ENCODE assay signal across 18 mouse cellular contexts in the genomic region with DNA sequence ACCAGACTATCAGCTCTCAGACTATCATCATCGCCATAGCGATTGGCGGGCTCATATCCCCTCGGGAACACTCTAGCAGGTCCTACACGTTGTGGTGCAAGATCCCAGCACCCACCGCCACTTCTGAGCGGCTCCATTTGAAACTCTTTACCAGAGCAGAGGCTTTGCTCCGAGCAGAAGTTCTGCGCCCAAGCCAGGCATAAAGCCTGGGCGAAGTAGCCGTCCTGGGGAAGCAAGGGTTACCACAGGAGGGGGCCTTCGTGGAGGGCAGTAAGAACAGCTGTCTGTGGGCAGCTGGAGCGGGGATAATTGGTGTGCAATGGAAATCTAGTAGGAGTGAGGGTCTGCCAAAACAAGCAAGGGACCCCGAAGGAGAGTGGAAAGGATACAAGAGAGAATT. TPM values are rescaled to one million over a fixed set of nuclear protein-coding genes. Genes with fewer than 3 reads are reported as not detected.
DNase-seq lines count a peak whose midpoint lies in the region; ATAC-seq and TF ChIP-seq lines count a peak whose summit lies in the region.
"Had no signal": no experiment of that assay in that cellular context is flagged by ENCODE, and none has a peak within 500 bp of the region (broad histone marks: within the 10 kb centered on the region; RNA-seq: fewer than 3 reads in every experiment).

No protein-coding gene starts in this region.

- H3K36me3 ChIP-seq in hindbrain, embryonic 11.5 days (ENCODE audit: control insufficient read depth, insufficient read depth, low read length), result no peaks in the 10 kb centered on the region
- H3K36me3 ChIP-seq in hindbrain, embryonic 14.5 days (replicated peaks; ENCODE audit: control insufficient read depth, insufficient read depth), result no peaks in the 10 kb centered on the region
- no peaks in the 10 kb centered on the region for H3K36me3 ChIP-seq in forebrain, postnatal 0 days (ENCODE audit: insufficient read depth)

- no peak for TF ChIP-seq CTCF in forebrain, postnatal 0 days (IDR thresholded peaks at IDR 0.05; ENCODE audit: low read depth)
- no peak for TF ChIP-seq CTCF in lung, adult 2 months (IDR thresholded peaks at IDR 0.05; ENCODE audit: insufficient read depth, low read length)

- WGBS in hindbrain, embryonic 11.5 days, result 65% methylated on average over 14 of the region's 14 CpGs
- 52% methylated on average over 14 of the region's 14 CpGs for WGBS in hindbrain, embryonic 14.5 days
- WGBS in forebrain, postnatal 0 days, result 53% methylated on average over 14 of the region's 14 CpGs
- 70% methylated on average over 14 of the region's 14 CpGs for WGBS in lung, adult 2 months

- no peak for TF ChIP-seq POLR2A in lung, adult 2 months (IDR thresholded peaks at IDR 0.05; ENCODE audit: borderline replicate concordance, extremely low read depth, low read depth, low read length)

- H3K4me2 ChIP-seq in hindbrain, embryonic 11.5 days (replicated peaks; ENCODE audit: low read depth, low read length), result no peak overlapping the region
- H3K4me2 ChIP-seq in hindbrain, embryonic 14.5 days (replicated peaks), result no peak overlapping the region
- H3K4me2 ChIP-seq in forebrain, postnatal 0 days (ENCODE audit: low read depth), result no peak overlapping the region

- H3K27me3 ChIP-seq in hindbrain, embryonic 11.5 days (ENCODE audit: control insufficient read depth, insufficient read depth, low read length), result no peaks in the 10 kb centered on the region
- no peaks in the 10 kb centered on the region for H3K27me3 ChIP-seq in hindbrain, embryonic 14.5 days (ENCODE audit: control insufficient read depth, insufficient read depth, low read length)
- no peaks in the 10 kb centered on the region for H3K27me3 ChIP-seq in forebrain, postnatal 0 days (ENCODE audit: insufficient read depth, low read length)

- no peak overlapping the region for H3K4me3 ChIP-seq in hindbrain, embryonic 11.5 days (ENCODE audit: low read depth, low read length)
- H3K4me3 ChIP-seq in hindbrain, embryonic 14.5 days (replicated peaks; ENCODE audit: low read length), result no peak overlapping the region
- H3K4me3 ChIP-seq in forebrain, postnatal 0 days (ENCODE audit: low read depth, low read length), result no peak overlapping the region
- no peak overlapping the region for H3K4me3 ChIP-seq in lung, adult 2 months (replicated peaks; ENCODE audit: extremely low read depth, low read depth, low read length)

- peak; percentile 19; the same call in 1 of the 2 replicates for ATAC-seq in hindbrain, embryonic 11.5 days (ENCODE audit: low FRiP score)
- ATAC-seq in hindbrain, embryonic 14.5 days (ENCODE audit: low FRiP score), result no peak
- peak; percentile 17; the same call in 1 of the 2 replicates for ATAC-seq in forebrain, postnatal 0 days

- no peaks in the 10 kb centered on the region for H3K9me3 ChIP-seq in hindbrain, embryonic 11.5 days (ENCODE audit: control insufficient read depth, low read length)
- no peaks in the 10 kb centered on the region for H3K9me3 ChIP-seq in hindbrain, embryonic 14.5 days (ENCODE audit: control insufficient read depth, low read length)
- H3K9me3 ChIP-seq in forebrain, postnatal 0 days (ENCODE audit: low read length), result no peaks in the 10 kb centered on the region

- H3K27ac ChIP-seq in hindbrain, embryonic 11.5 days (ENCODE audit: low read depth, low read length), result no peak overlapping the region
- H3K27ac ChIP-seq in hindbrain, embryonic 14.5 days, result no peak overlapping the region
- peak overlapping the region; percentile 35; the same call in 1 of the 2 replicates for H3K27ac ChIP-seq in forebrain, postnatal 0 days (ENCODE audit: low read depth, low read length)
- H3K27ac ChIP-seq: macrophage had no signal

- H3K4me1 ChIP-seq in hindbrain, embryonic 11.5 days (replicated peaks; ENCODE audit: control insufficient read depth, insufficient read depth, low read length), result no peaks in the 10 kb centered on the region
- 0 out of 2 replicates have a peak, but pooled peaks cover 5% of the 10 kb centered on the region for H3K4me1 ChIP-seq in hindbrain, embryonic 14.5 days (replicated peaks; ENCODE audit: control insufficient read depth, insufficient read depth, low read length)
- H3K4me1 ChIP-seq in forebrain, postnatal 0 days (ENCODE audit: insufficient read depth), result no peaks in the 10 kb centered on the region
- H3K4me1 ChIP-seq in lung, adult 2 months (ENCODE audit: control insufficient read depth, insufficient read depth, low read length), result no peaks in the 10 kb centered on the region

- no peak overlapping the region for H3K9ac ChIP-seq in hindbrain, embryonic 11.5 days (ENCODE audit: low read depth, low read length)
- no peak overlapping the region for H3K9ac ChIP-seq in hindbrain, embryonic 14.5 days
- H3K9ac ChIP-seq in forebrain, postnatal 0 days, result no peak overlapping the region

- peak; percentile 26 for DNase-seq in hindbrain, embryonic 11.5 days (ENCODE audit: low spot score)
- DNase-seq in hindbrain, embryonic 14.5 days (ENCODE audit: low spot score), result no peak
- peak; percentile 7 for DNase-seq in right cerebral cortex, postnatal 4 days
- no peak for DNase-seq in right cerebral cortex, postnatal 36 days (ENCODE audit: low spot score in 2 of 2)
- no peak for DNase-seq in forebrain, postnatal 0 days
- peak; percentile 72 for DNase-seq in testis, postnatal 14 days (ENCODE audit: low spot score)
- no peak for DNase-seq in thymus, adult 18-20 months
- no peak for DNase-seq in lung, adult 2 months
- DNase-seq: cerebellum, adult 9-10 months; kidney, adult 9 months; right cerebral cortex, adult 18-20 months; thymus, postnatal 4 days had no signal

RNA-seq across cellular contexts. Expression of gene Itsn2, which starts 44.9 kb away (rescaled TPM):
- polyA plus RNA-seq in hindbrain, embryonic 11.5 days (2014; fragmentation: Nextera tagmentation; extraction: Ambion mirVana), result 19.3 and 20.6 TPM in 2 replicates
- 26.3 and 27.5 TPM in 2 replicates for polyA plus RNA-seq in hindbrain, embryonic 14.5 days (2014; fragmentation: Nextera tagmentation; extraction: Ambion mirVana)
- 24.5 and 28.1 TPM in 2 replicates for total RNA-seq in forebrain, postnatal 0 days (2014; rRNA removed)
- polyA plus RNA-seq in forebrain, postnatal 0 days (2015; fragmentation: Nextera tagmentation; extraction: Ambion mirVana), result 12.3 and 20.9 TPM in 2 replicates
- 22.4 and 36.3 TPM in 2 replicates for polyA plus RNA-seq in lung, adult 2 months (2012; rRNA removed)

RNA-seq across cellular contexts. Expression of gene Gm3625, which starts 45.2 kb away (rescaled TPM):
- polyA plus RNA-seq in hindbrain, embryonic 11.5 days (2014; fragmentation: Nextera tagmentation; extraction: Ambion mirVana), result not detected in 2 replicates
- not detected in 2 replicates for polyA plus RNA-seq in hindbrain, embryonic 14.5 days (2014; fragmentation: Nextera tagmentation; extraction: Ambion mirVana)
- not detected in 2 replicates for total RNA-seq in forebrain, postnatal 0 days (2014; rRNA removed)
- not detected in 2 replicates for polyA plus RNA-seq in forebrain, postnatal 0 days (2015; fragmentation: Nextera tagmentation; extraction: Ambion mirVana)
- polyA plus RNA-seq in lung, adult 2 months (2012; rRNA removed), result not detected in 2 replicates
- total RNA-seq: adrenal gland, adult 18-20 months; hematopoietic stem cell, adult 5-6 weeks; layer of hippocampus, adult 8-10 months; left cerebral cortex, postnatal 14 days had no signal
- polyA plus RNA-seq: liver, embryonic 16.5 days; macrophage had no signal

Comparison
In these comparisons a context has a peak if more than half of its experiments do, and no peak if none do; other contexts are left out.
1. DNase-seq: peak in hindbrain, embryonic 11.5 days (single experiment), right cerebral cortex, postnatal 4 days (single experiment) and testis, postnatal 14 days (single experiment); none in hindbrain, embryonic 14.5 days (single experiment), right cerebral cortex, postnatal 36 days (0 of 2), forebrain, postnatal 0 days (single experiment), thymus, adult 18-20 months (0 of 2) and lung, adult 2 months (single experiment).